Mouse (Mus musculus) left cerebral cortex, adult 6 months (tissue): ENCODE measurements around the gene Vmn1r46. TPM values are rescaled to one million over a fixed set of nuclear protein-coding genes. Genes with fewer than 3 reads are reported as not detected.

ENCODE experiments used
- long read RNA-seq, 2 experiments: library from polyadenylated mRNA; unstranded; transcript quantifications; one replicate each; pipeline ENCODE4 v2.0.0; 2019 to 2020
- polyA plus RNA-seq: library from polyadenylated mRNA; unstranded; fragments of <200 nt; fragmentation: Nextera tagmentation; gene quantifications from 2 replicates; pipeline ENCODE4 v1.2.3, GENCODE M21; 2021

Gene Vmn1r46
- not detected in 2 replicates for polyA plus RNA-seq
- long read RNA-seq, experiment 1: 0 reads
- long read RNA-seq, experiment 2: 0 reads

DNA sequence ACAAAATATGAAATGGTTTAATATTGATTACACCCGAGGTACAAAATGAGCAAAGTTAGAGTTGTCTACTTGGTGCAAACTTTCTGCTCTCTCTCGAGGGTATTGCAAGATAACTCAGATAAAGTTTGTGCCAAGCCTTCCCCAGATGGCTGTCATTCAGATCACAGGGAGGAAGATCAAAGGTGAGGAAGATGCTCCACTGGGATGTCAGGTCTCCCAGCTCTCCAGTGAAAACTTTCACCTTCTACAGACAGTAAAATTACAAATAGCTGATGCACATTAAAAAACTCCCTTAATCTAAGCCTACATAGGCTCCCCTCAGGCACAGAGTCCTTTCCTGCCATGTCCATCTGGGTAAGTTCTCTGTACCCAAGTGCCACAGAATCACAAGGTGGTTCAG is at the start of gene Vmn1r46:
Vmn1r46 (plus strand) TSS at position 301 of the 400 bp plus-strand sequence.

GRCm38 (mm10) chr6:89940498-89940897 is 28.6 kb upstream of the Vmn1r46 start, which contains the start of gene Vmn1r45:
TSS of gene Vmn1r45 (minus strand) at chr6:89940598.

GRCm38 (mm10) chr6:90015847-90016246 is 46.7 kb downstream of the Vmn1r46 start, which contains the start of gene Vmn1r47:
TSS of gene Vmn1r47 (plus strand) at chr6:90016147.

Other genes with a start within 250 kb of the Vmn1r46 start
- not detected in 2 replicates for gene Vmn1r41, start 228.5 kb upstream of the Vmn1r46 start, polyA plus RNA-seq
- not detected in 2 replicates for gene Vmn1r42, start 92.9 kb upstream of the Vmn1r46 start, polyA plus RNA-seq
- gene Vmn1r43, start 92.9 kb upstream of the Vmn1r46 start, polyA plus RNA-seq: not detected in 2 replicates
- not detected in 2 replicates for gene Vmn1r44, start 85.7 kb upstream of the Vmn1r46 start, polyA plus RNA-seq
- not detected in 2 replicates for gene Vmn1r45, start 28.7 kb upstream of the Vmn1r46 start, polyA plus RNA-seq
- not detected in 2 replicates for gene Vmn1r47, start 46.8 kb downstream of the Vmn1r46 start, polyA plus RNA-seq
- not detected in 2 replicates for gene Vmn1r48, start 67.5 kb downstream of the Vmn1r46 start, polyA plus RNA-seq
- not detected in 2 replicates for gene Vmn1r49, start 109.2 kb downstream of the Vmn1r46 start, polyA plus RNA-seq
- not detected in 2 replicates for gene Vmn1r50, start 132.1 kb downstream of the Vmn1r46 start, polyA plus RNA-seq
- gene Vmn1r51, start 153.3 kb downstream of the Vmn1r46 start, polyA plus RNA-seq: not detected in 2 replicates
- gene Vmn1r52, start 205.5 kb downstream of the Vmn1r46 start, polyA plus RNA-seq: not detected in 2 replicates
- not detected in 2 replicates for gene V1ra8, start 233.5 kb downstream of the Vmn1r46 start, polyA plus RNA-seq